Mouse (Mus musculus): Measurements from ENCODE around the gene Gm14124.
"Not testable (repeated sequence)": the region's sequence is repeated elsewhere in the genome, so short reads cannot be mapped to it uniquely, and the experiment has no call there.

The Gm14124 gene

GRCm38 (mm10) chr2:150257291-150257690 lies at the start of gene Gm14124:
Gene Gm14124 (plus strand): TSS chr2:150257517.
- peak; percentile 91 for DNase-seq (ENCODE audit: low read depth, low spot score)

GRCm38 (mm10) chr2:150217600-150218362 lies 39.5 kb upstream of the Gm14124 start, which contains the start of gene Zfp937:
Gene Zfp937 (plus strand): TSS chr2:150218073.
- DNase-seq (ENCODE audit: low read depth, low spot score): peak; percentile 44

GRCm38 (mm10) chr2:150218363-150218725 lies 39.0 kb upstream of the Gm14124 start:
- not testable (repeated sequence) for DNase-seq (ENCODE audit: low read depth, low spot score)

DNA sequence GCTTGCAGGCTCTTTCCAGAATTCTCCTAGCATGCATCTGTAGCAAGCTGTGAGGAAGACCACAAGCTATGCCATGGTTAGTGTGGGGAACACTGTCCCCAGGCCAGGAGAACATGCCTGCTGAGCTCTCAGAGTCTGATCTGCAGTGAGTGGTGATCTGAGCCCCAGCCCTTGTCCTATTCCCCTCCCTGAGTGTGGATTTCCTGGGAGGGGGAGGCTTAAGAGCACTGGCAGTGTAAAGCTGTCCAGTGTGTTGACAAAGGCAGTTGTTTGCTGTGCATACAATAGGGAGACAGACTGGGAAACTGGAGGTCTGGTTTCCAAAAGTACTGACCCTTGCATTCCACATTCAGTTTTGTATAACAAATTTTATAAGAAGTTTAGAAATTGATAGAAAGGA lies 34.1 kb upstream of the Gm14124 start:
- not testable (repeated sequence) for DNase-seq (ENCODE audit: low read depth, low spot score)

GRCm38 (mm10) chr2:150243211-150243610 lies 14.1 kb upstream of the Gm14124 start:
- DNase-seq (ENCODE audit: low read depth, low spot score): no peak

- DNase-seq (ENCODE audit: low read depth, low spot score): not testable (repeated sequence)
Measured at GRCm38 (mm10) chr2:150255491-150255890, 1.8 kb upstream of the Gm14124 start, which contains the start of gene Gm21994. Gene Gm21994 (minus strand): TSS chr2:150255591.

DNA sequence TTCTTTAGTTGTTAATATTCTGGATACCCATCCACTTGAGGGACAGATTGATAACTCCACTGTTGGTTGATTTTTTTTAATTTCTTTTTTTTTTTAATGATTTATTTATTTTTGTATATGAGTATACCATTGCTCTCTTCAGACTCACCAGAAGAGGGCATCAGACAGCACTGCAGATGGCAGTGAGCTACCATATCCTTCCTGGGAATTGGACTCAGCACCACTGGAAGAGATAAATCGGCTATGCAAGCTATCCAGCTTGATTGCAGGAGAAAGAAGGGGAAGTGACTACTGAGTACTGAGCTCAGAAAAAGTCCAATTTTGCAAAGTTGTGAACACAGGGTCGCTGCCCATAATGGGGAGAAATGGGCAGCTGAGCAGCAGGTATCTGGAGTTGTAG lies 456 bp upstream of the Gm14124 start:
- DNase-seq (ENCODE audit: low read depth, low spot score): peak; percentile 73

DNA sequence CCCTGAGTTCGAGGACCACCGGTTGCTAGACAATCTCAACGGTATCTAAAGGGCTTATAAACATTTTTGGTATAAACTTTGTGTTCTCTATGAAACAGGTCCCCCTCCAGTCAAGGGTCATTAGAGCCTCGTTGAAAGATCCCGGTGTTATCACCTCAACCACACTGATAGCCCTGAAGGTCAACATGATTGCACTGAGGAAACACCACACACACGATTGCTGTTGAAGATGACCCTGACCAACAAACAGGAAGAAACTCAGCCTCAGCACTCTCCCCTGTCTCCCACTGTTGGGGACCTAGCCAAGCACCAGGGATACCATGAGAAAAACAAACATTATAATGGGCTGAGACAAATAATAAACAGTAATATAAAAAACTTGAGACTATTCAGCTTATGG lies 36.4 kb downstream of the Gm14124 start:
- DNase-seq (ENCODE audit: low read depth, low spot score): no peak

GRCm38 (mm10) chr2:150299096-150299495 lies 41.8 kb downstream of the Gm14124 start:
- no peak for DNase-seq (ENCODE audit: low read depth, low spot score)

DNA sequence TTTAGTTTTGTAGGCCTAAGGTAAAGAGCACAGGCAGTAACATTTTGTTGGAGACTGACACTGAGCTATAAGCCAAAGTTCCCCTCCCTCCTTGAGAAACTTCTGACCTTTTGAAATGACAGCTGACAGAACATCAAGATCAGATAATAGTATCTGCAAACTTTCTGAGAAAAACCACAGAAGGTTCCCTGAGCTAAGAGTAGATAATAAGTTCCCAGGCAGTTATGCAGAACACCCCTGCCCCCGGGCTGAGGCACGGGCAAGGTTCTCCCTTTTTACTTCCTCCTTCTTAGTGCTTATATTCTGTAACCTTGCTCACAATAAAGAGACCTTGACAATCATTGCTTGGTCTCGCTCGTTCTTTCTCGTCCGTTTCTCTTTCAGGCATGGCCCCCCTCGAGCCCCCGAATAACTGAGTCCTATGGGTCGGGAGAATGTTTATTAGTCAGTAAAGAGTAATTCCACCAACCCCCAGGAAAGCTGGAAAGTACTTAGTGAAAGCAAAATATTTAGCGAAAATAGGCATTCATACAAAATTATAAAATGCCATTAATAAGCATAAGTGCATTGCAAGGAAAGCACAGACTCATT lies 50.0 kb downstream of the Gm14124 start:
- no peak for DNase-seq (ENCODE audit: low read depth, low spot score)

- DNase-seq (ENCODE audit: low read depth, low spot score): peak; percentile 97
Measured at GRCm38 (mm10) chr2:150310952-150311884, 53.9 kb downstream of the Gm14124 start.

DNA sequence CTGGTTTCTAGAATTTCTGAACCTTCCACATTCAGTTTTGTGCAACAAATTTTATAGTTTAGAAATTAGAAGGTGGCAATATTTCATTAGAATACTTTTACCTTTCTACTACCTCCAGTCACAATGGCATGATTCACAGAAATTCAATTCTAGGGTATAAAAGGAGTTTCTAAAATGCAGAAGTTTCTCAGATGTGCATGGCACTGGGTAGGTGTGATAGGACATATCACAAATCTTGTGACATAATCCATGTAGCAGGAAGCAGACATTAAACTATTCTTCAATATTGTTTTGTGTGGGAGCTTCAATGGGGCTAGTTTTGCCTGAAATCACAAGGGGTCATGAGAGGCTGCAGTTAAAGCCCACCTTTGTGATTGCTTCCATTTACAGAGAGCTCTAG lies 58.8 kb downstream of the Gm14124 start:
- DNase-seq (ENCODE audit: low read depth, low spot score): no peak

DNA sequence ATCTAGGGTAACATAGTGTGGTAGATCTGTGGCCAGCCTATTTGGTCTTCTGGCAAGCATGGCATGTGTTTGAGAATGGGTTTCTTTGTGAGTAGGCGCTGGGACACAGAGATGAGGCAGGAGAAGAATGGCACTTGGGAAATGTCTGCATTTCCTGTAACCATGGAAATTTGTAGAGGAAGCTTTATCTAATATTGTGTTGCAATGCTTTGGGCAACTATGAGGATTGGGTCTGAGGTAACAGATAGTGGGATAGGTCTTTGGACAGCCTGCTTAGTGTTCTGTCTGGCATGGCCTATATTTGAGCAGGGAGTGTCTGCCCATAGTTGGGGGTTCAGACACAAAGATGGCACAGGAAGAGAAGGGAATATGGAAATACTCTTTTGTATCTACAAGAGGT lies 61.7 kb downstream of the Gm14124 start:
- DNase-seq (ENCODE audit: low read depth, low spot score): no peak

Data from ES-CJ7 (cell line).